Mouse (Mus musculus) right cerebral cortex, postnatal 4 days (tissue): Measurements from ENCODE around the gene Gm20518.

Experiments used
- DNase-seq: peaks from one replicate; pipeline ENCODE4 v3.0.0-alpha.2; 2022

Gm20518 gene

GRCm38 (mm10) chr16:17891567-17891959, at the start of gene Gm20518:
Gene Gm20518 (minus strand): TSS chr16:17891671.
- peak; percentile 100 for DNase-seq

DNA sequence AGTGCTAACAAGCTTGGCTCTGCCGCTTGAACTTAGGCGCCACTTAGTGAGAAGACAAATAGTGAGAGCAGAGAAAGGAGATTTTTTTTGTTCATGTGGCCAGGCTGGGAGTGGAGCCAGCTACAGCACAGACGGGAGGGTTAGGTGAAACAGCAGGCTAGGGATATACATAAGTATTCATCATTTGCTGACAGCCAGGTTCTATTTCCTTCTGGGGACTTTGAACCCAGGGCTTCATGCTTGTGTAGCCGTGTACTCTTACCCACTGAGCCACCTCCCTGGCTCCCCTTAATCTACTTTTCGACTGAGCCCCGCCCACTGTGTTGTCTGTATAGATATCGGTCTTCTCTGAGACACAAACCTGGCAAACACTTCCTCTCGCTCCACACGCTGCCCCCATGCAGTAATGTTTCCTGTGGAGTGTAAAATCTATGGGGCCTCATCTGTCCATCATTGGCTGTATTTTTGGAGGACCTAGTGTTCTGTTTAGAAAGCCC, 47.8 kb upstream of the Gm20518 start:
- DNase-seq, result no peak

DNA sequence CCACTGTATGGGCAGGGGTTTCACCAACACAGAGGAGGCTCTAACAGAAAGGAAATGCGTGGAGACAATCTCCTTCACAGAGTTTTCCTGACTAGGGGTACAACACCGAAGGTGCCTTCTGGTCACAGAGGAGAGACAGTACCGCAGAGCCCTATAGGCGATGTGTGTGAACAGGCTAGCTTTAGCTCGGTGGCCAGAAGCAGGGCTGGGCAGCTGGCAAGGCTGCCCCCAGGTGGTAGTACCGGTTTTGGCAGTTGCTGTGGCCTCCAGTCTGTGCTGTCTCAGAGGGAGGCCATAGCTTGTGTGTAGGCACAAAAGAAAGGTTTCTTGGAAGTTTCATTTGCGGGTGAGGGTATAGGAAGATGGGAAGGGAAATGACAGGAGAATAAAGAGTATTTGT, 47.4 kb upstream of the Gm20518 start:
- DNase-seq, result no peak

DNA sequence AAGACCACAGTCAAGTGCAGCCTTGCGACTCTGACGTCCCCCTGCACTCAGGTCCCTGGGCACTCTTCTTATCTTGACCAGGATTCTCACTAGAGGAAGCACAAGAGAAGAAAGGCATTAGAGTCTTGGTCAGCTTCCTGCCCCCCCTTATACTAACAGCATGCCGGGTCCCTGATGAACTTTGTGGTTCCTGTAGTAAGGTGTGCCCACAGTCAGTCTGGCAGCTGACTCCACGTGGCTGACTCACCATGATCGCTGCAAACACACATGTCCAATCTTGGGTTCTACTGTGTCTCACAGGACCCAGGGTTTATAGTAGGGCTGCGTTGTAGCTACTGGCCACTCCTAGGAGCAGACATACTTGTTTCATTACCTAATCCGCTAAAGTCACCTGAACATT, 46.7 kb upstream of the Gm20518 start:
- DNase-seq, result no peak

- DNase-seq, result no peak
Measured at GRCm38 (mm10) chr16:17936776-17937175, 45.3 kb upstream of the Gm20518 start.

GRCm38 (mm10) chr16:17934445-17934910, 43.0 kb upstream of the Gm20518 start:
- DNase-seq, result no peak

GRCm38 (mm10) chr16:17933594-17934444, 42.3 kb upstream of the Gm20518 start:
- no peak for DNase-seq

DNA sequence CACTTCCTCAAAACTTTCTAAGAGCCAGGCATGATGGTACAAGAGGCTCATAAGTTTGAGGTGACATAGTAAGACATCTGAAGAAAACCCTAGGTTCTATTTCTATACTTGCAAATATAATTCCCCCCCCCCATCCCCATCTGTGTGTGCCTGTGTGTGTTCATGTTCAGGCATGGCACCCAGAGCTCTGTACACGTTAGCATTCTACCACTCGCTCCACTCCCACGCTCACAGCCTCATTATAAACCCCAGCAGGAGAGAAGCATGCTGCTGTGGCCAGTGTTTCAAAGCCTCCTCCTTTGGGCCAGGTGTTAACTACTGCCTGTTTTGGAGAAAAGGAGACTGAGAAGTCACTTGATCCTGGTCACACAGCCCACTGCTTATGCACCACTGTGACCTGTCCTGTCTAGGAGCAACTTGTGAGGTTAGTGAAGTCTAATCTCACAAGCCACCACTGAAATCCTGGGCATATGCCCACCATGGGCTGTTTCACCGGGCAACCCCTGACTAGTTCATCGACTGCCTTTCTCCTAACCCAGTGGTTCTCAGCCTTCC, 40.5 kb upstream of the Gm20518 start:
- DNase-seq, result no peak

DNA sequence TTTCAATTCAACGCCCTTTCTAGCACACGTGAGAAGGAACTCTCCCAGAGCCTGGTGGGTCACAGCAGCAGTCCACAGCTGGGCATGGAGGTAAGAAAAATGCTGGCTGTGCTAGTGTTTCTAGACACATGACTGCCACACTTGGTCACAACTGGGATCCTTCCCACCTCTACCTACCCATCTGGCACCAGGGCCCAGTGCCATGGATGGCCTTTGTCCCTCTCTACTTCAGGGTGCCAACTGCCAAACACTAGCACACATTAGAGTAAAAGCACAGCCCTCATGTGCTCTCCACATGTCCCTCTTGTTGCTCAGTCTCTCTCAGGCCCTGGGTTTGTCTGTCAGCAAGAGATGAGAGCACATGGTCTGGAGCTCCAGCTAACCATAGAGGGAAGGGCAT, 38.2 kb upstream of the Gm20518 start:
- no peak for DNase-seq

DNA sequence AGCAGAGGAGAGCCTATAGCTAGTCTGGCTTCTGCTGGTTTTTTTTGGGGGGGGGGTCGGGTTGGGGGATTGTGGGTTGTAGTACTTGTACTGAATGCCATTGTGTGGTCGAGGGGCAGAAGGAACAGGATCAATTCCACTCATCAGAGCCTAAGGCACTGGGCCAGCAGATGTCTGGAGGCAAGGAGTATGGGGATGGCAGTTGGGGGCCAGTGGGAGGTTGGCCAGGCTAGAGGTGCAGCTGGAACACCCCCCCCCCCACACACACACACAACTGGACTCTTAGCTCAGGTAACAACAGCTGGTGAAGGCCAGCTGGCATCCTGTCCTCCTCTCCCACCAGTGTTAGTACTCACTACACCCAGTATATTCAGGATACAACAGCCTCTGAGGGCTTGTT, 37.7 kb upstream of the Gm20518 start:
- no peak for DNase-seq

- peak; percentile 67 for DNase-seq
Measured at GRCm38 (mm10) chr16:17928627-17929104, 37.2 kb upstream of the Gm20518 start.

DNA sequence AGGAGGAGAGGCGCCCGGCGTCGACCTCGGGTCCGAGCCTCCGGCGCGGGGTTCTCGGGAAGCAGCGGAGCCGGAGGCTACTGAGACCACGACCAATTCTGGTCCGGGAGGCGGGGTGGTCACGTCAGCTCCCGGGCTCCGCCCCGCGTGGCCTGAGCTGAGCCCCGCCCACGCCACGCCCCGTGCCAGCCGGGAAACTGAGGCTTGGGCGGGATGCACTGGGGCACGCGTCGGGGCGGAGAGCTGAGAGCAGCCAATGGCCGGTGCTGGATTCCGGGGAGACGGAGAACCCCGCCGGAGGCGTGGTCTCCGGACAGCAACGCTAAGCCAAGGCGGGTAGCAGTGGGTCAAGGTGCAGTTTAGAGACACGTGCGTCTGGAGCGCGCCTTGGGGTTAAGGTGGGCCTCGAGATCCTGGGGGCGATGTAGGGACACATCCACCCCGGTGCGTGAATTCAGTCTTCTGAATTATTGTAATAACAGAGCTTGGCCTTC, 36.7 kb upstream of the Gm20518 start, which contains the start of gene Slc25a1:
Gene Slc25a1 (minus strand): TSS at position 133 of the 494 bp plus-strand sequence.
- peak; percentile 79 for DNase-seq

GRCm38 (mm10) chr16:17927351-17928082, 36.0 kb upstream of the Gm20518 start:
- peak; percentile 61 for DNase-seq

- peak; percentile 53 for DNase-seq
Measured at GRCm38 (mm10) chr16:17922163-17922538, 30.7 kb upstream of the Gm20518 start.

GRCm38 (mm10) chr16:17921325-17922162, 30.1 kb upstream of the Gm20518 start:
- DNase-seq, result peak; percentile 98

GRCm38 (mm10) chr16:17920586-17920985, 29.1 kb upstream of the Gm20518 start:
- no peak for DNase-seq

GRCm38 (mm10) chr16:17914307-17915249, 23.1 kb upstream of the Gm20518 start, which contains the start of gene Gsc2:
Gene Gsc2 (minus strand): TSS chr16:17915059.
- peak; percentile 26 for DNase-seq

DNA sequence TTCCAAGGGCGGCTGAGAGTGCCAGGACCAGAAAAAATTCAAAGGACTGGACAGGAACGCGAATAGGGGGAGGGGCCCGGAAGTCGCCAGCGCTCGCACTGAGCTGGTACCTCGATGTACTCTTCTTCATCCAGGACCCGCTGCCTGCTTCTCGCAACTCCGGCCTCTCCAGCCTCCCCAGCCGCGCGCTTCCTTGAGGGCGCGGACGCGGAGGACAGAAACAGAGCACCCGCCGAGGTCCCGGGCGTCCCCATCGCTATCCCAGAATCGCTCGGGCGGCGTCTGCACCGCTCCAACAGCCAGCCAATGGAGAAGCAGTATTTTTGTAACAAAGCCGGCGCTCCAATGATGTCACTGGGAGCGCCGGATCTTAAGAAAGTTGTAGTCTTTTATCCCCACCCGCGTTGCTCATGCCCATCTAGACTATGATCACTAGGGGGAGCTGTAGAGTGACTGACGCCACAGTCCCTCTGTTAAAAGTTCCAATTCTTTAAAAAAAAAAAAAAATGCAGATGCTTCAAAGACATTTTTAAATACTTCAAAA, 19.7 kb upstream of the Gm20518 start, which contains the start of gene Ess2:
Gene Ess2 (minus strand): TSS at position 297 of the 544 bp plus-strand sequence.
- DNase-seq, result peak; percentile 81

DNA sequence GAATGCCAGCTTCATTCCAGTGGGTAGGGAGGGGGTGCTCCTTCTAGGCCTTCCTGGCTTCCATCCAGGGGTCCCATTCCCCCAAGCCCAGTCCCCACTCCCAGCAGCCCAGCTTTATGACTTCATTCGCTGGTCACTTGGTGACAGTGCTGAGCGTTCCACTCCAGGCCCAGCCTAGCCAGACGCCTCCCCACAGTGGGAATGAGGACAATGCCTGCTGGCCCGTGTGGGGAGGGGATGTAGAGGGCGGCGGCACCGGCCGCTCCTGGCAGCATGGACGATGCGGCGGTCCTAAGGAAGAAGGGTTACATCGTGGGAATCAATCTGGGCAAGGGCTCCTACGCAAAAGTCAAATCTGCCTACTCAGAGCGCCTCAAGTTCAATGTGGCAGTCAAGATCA, 7.0 kb upstream of the Gm20518 start, which contains the start of the genes Dgcr2 and Tssk2:
Gene Dgcr2 (minus strand): TSS at position 101 of the 400 bp plus-strand sequence.
Gene Tssk2 (plus strand): TSS at position 176 of the 400 bp plus-strand sequence.
- no peak for DNase-seq

- DNase-seq, result no peak
Measured at GRCm38 (mm10) chr16:17896091-17896490, 4.6 kb upstream of the Gm20518 start.
